ENCODE assay signal across 8 mouse cellular contexts in the genomic region with DNA sequence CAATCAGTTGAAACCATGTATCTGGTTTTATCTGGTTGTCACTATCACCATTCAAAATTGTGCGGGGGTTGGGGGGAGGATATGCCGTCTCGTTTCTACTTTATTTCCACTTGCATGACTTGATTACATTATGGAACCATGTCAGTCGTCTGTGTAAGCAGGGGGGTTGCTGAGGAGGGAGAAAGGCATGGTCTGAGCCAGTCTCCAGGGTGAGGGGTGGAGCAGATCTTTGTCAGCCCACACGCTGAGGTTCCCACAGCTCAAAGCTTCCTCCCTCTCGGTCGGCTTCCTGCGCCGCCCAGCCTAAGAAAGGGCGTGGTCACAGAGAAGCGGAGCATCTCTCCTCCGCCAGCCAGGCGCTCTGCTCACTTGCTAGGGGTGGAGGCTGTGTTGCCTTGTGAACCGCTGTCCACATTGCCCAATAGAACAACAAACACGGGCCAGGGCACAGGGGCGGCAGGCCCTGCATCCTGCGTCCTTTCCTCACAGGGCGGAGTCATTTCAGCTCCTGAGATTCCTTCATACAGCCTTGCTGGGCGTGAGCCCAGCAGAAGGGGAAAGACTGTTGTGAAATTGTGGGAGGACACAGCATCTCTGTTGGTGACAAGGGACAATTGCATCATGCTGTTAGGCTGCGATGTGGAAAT. TPM values are rescaled to one million over a fixed set of nuclear protein-coding genes. Genes with fewer than 3 reads are reported as not detected.
DNase-seq lines count a peak whose midpoint lies in the region; ATAC-seq and TF ChIP-seq lines count a peak whose summit lies in the region.

No protein-coding gene starts in this region.

- H3K9me3 ChIP-seq in forebrain, postnatal 0 days (ENCODE audit: low read length), result no peaks in the 10 kb centered on the region
- no peaks in the 10 kb centered on the region for H3K9me3 ChIP-seq in neural tube, embryonic 15.5 days (replicated peaks)

- peak overlapping the region; percentile 86 for H3K27ac ChIP-seq in forebrain, postnatal 0 days (ENCODE audit: low read depth, low read length)
- H3K27ac ChIP-seq in layer of hippocampus, adult 2 months, result peak overlapping the region; percentile 92
- peak overlapping the region; percentile 82 for H3K27ac ChIP-seq in neural tube, embryonic 15.5 days (replicated peaks)

- TF ChIP-seq POLR2A in lung, adult 2 months (IDR thresholded peaks at IDR 0.05; ENCODE audit: borderline replicate concordance, extremely low read depth, low read depth, low read length), result peak; percentile 70; the same call in 1 of the 2 replicates

- 2% methylated on average over 20 of the region's 20 CpGs for WGBS in forebrain, postnatal 0 days
- under 1% methylated on average over 20 of the region's 20 CpGs for WGBS in lung, adult 2 months
- 1% methylated on average over 20 of the region's 20 CpGs for WGBS in neural tube, embryonic 15.5 days

- peak overlapping the region; percentile 66 for H3K9ac ChIP-seq in forebrain, postnatal 0 days
- peak overlapping the region; percentile 50 for H3K9ac ChIP-seq in neural tube, embryonic 15.5 days (replicated peaks)

- ATAC-seq in forebrain, postnatal 0 days, result peak; percentile 97
- ATAC-seq in neural tube, embryonic 15.5 days (ENCODE audit: low FRiP score), result peak; percentile 90

- H3K4me1 ChIP-seq in forebrain, postnatal 0 days (ENCODE audit: insufficient read depth), result no peaks in the 10 kb centered on the region
- H3K4me1 ChIP-seq in lung, adult 2 months (ENCODE audit: control insufficient read depth, insufficient read depth, low read length), result no peaks in the 10 kb centered on the region
- H3K4me1 ChIP-seq in neural tube, embryonic 15.5 days, result peaks cover 5% of the 10 kb centered on the region

- peak; percentile 88 for DNase-seq in ES-CJ7 (ENCODE audit: low read depth, low spot score)
- DNase-seq in cerebellum, adult 18-20 months, result peak; percentile 45 to 52
- peak; percentile 85 for DNase-seq in forebrain, postnatal 0 days
- DNase-seq in heart, postnatal 36 days, result peak; percentile 84 to 86
- DNase-seq in layer of hippocampus, adult 2 months (ENCODE audit: low spot score in 2 of 2), result peak; percentile 67 to 77
- DNase-seq in lung, adult 2 months, result peak; percentile 83
- DNase-seq in thymus, adult 18-20 months, result peak; percentile 87 to 93

- H3K27me3 ChIP-seq in forebrain, postnatal 0 days (ENCODE audit: insufficient read depth, low read length), result no peaks in the 10 kb centered on the region
- H3K27me3 ChIP-seq in neural tube, embryonic 15.5 days (replicated peaks), result no peaks in the 10 kb centered on the region

- TF ChIP-seq CTCF in forebrain, postnatal 0 days (IDR thresholded peaks at IDR 0.05; ENCODE audit: low read depth), result no peak
- peak; percentile 33 for TF ChIP-seq CTCF in layer of hippocampus, adult 2 months (conservative IDR thresholded peaks at IDR 0.05)
- TF ChIP-seq CTCF in lung, adult 2 months (IDR thresholded peaks at IDR 0.05; ENCODE audit: insufficient read depth, low read length), result no peak

- H3K36me3 ChIP-seq in forebrain, postnatal 0 days (ENCODE audit: insufficient read depth), result no peaks in the 10 kb centered on the region
- no peaks in the 10 kb centered on the region for H3K36me3 ChIP-seq in neural tube, embryonic 15.5 days

- peak overlapping the region; percentile 68 for H3K4me2 ChIP-seq in forebrain, postnatal 0 days (ENCODE audit: low read depth)
- H3K4me2 ChIP-seq in neural tube, embryonic 15.5 days, result peak overlapping the region; percentile 73

- intact Hi-C loops in heart, postnatal 36 days (cut with DNase I), result loop anchor here (5.0 kb wide), 2 partner anchors 56 to 196 kb away; no protein-coding TSS in a partner anchor

- H3K4me3 ChIP-seq in forebrain, postnatal 0 days (ENCODE audit: low read depth, low read length), result peak overlapping the region; percentile 46
- peak overlapping the region; percentile 68 for H3K4me3 ChIP-seq in layer of hippocampus, adult 2 months
- peak overlapping the region; percentile 54 for H3K4me3 ChIP-seq in lung, adult 2 months (replicated peaks; ENCODE audit: extremely low read depth, low read depth, low read length)
- peak overlapping the region; percentile 43 for H3K4me3 ChIP-seq in neural tube, embryonic 15.5 days (replicated peaks)

RNA-seq across cellular contexts. Expression of a gene that starts 38.5 kb away (rescaled TPM):
- 29.2 and 43.0 TPM in 2 replicates for total RNA-seq in forebrain, postnatal 0 days (2014; rRNA removed)
- polyA plus RNA-seq in forebrain, postnatal 0 days (2015; fragmentation: Nextera tagmentation; extraction: Ambion mirVana), result 17.0 and 22.7 TPM in 2 replicates
- total RNA-seq in heart, postnatal 36 days (2021), result 1 to 10 TPM; 4.3 to 6.1 TPM
- 10 to 100 TPM in 1 of 2 experiments, 1 to 10 TPM in 1; 9.5 to 10.5 TPM for total RNA-seq in layer of hippocampus, adult 2 months (2021)
- polyA plus RNA-seq in lung, adult 2 months (2012; rRNA removed), result 5.1 and 8.4 TPM in 2 replicates
- polyA plus RNA-seq in neural tube, embryonic 15.5 days (2015; fragmentation: Nextera tagmentation; extraction: Ambion mirVana), result 25.1 and 25.3 TPM in 2 replicates

Comparison
In these comparisons a context has a peak if more than half of its experiments do, and no peak if none do; other contexts are left out.
1. Peak in every context shown above with its lines: DNase-seq, ATAC-seq, H3K4me3 ChIP-seq and H3K27ac ChIP-seq.